Mouse (Mus musculus) heart, embryonic 10.5 days (tissue): ENCODE data around the gene 9030612E09Rik. TPM values are rescaled to one million over a fixed set of nuclear protein-coding genes. Genes with fewer than 3 reads are reported as not detected.

ENCODE experiments used
- DNase-seq: peaks from one replicate; pipeline ENCODE4 v3.0.0-alpha.2; 2017; ENCODE audit warnings: low spot score
- H3K27ac ChIP-seq: fragments of 300-500 bp; sonication (generic); 2 replicates; pipeline ENCODE4 v1.5.1; 2016; ENCODE audit warnings: mild to moderate bottlenecking
- H3K27me3 ChIP-seq: fragments of 300-500 bp; sonication (generic); 2 replicates; pipeline ENCODE4 v1.6.1; 2016; ENCODE audit warnings: mild to moderate bottlenecking; ENCODE audit not compliant: poor library complexity, insufficient read depth, severe bottlenecking
- H3K36me3 ChIP-seq: fragments of 300-500 bp; sonication (generic); 2 replicates; pipeline ENCODE4 v1.6.1; 2016; ENCODE audit warnings: mild to moderate bottlenecking, moderate library complexity
- H3K4me1 ChIP-seq: fragments of 300-500 bp; sonication (generic); 2 replicates; pipeline ENCODE4 v1.6.1; 2016; ENCODE audit warnings: mild to moderate bottlenecking
- H3K4me3 ChIP-seq: fragments of 300-500 bp; sonication (generic); 2 replicates; pipeline ENCODE4 v1.5.1; 2016; ENCODE audit warnings: mild to moderate bottlenecking, moderate library complexity
- H3K9me3 ChIP-seq: fragments of 300-500 bp; sonication (generic); 2 replicates; pipeline ENCODE4 v1.6.1; 2016; ENCODE audit warnings: mild to moderate bottlenecking, moderate library complexity
- WGBS: fragments of 180-500 bp; shearing (Covaris S2); methylation state at CpG from one replicate; pipeline ENCODE4 v1.1.7; 2016; 5-methylcytosine and 5-hydroxymethylcytosine counted together
- polyA plus RNA-seq: library from polyadenylated mRNA; unstranded; fragments of >200 nt; fragmentation: Nextera tagmentation; extraction: Ambion mirVana; gene quantifications from 2 replicates; pipeline ENCODE4 v1.2.1, GENCODE M21; 2016

The 9030612E09Rik gene
- polyA plus RNA-seq, 1 experiment from 2014 or later = 0.38 TPM

DNA sequence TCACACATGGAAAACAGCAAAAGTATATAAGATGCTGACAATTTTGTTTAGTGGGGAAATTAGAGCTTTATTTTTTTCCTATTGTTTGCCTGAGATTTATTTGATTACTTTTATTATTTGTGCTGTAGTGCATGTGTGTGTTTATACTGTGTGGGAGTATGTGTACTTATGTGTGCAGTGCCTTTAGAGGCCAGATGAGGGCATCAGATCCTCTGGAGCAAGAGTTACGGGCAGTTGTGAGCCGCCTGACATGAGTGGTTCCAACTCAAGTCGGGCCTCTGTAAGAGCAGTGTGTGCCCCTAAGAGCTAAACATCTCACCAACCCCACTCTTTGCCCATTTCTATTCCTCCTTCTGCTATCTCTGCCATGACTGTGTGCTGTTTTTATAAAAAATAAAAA lies 7.7 kb upstream of the 9030612E09Rik start:
- 0 out of 2 replicates have a peak, but pooled peaks cover 4% of the 10 kb centered on the region for H3K9me3 ChIP-seq

DNA sequence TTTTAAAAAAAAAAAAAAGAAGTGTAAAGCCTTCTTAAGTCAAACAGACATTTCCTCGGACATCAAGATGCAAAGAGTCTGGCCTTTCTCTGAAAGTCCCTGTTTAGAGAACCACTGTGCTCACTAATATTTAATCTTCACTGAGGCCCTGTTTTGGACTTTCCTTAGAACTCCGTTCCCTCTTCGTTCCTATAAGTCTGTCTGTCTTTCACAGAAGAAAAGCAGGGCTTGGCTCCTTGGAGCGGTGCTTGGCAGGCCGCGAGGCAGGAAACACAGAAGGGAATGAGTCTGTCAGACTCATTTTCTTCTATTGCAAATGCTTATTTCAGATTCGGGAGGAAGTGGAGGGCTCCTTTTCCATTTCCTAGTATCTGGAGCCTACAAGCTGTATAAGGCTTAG lies 5.7 kb upstream of the 9030612E09Rik start:
- Histone ChIP-seq H3K4me3 (no peak overlapping the region), H3K27ac (no peak overlapping the region; the same call in 1 of the 2 replicates), H3K27me3 (peaks cover 14% of the 10 kb centered on the region), H3K4me1 (peaks cover 20% of the 10 kb centered on the region), H3K9me3 (no peaks in the 10 kb centered on the region), H3K36me3 (no peaks in the 10 kb centered on the region)
- WGBS = 75% methylated on average over 7 of the region's 7 CpGs
- DNase-seq = no peak

More for the DNA sequence above, 7.7 kb upstream of the 9030612E09Rik start:
- WGBS = 85% methylated on average over 3 of the region's 3 CpGs
- Histone ChIP-seq H3K27me3 (no peaks in the 10 kb centered on the region), H3K36me3 (peaks cover 2% of the 10 kb centered on the region; the same call in 1 of the 2 replicates), H3K4me1 (peaks cover 10% of the 10 kb centered on the region), H3K4me3 (no peak overlapping the region), H3K27ac (no peak overlapping the region)
- no peak for DNase-seq

- DNase-seq = no peak
- H3K36me3 ChIP-seq = no peaks in the 10 kb centered on the region
- H3K27me3 ChIP-seq = peaks cover 33% of the 10 kb centered on the region
- H3K27ac ChIP-seq = peak overlapping the region; percentile 44; the same call in 1 of the 2 replicates
- peak overlapping the region; percentile 47 for H3K4me3 ChIP-seq
- peaks cover 25% of the 10 kb centered on the region for H3K4me1 ChIP-seq
- WGBS = under 1% methylated on average over 8 of the region's 8 CpGs
- H3K9me3 ChIP-seq = no peaks in the 10 kb centered on the region
Measured at GRCm38 (mm10) chr10:43171106-43171505, 3.4 kb upstream of the 9030612E09Rik start.

DNA sequence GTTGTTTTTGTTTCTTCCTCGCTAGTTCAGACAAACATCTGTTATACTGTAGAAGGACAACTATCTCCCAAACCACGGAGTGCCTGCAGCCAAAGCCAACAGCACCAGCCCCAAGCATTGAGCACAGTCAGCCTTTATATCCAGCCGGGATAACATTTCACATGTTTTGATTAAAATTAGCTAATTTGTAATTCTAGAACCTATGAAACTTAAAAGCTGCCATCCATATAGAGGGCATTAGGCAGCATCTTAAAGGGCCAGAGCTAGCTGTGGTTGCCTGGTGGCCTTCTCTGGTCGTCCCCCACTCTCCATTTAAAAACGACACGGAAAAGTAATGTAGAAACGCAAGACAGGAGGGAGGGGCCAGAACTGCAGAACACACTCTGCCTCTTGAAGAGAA lies 2.4 kb upstream of the 9030612E09Rik start:
- WGBS = 7% methylated on average over 7 of the region's 7 CpGs
- Histone ChIP-seq H3K4me3 (peak overlapping the region; percentile 89), H3K4me1 (peaks cover 25% of the 10 kb centered on the region), H3K27ac (no peak overlapping the region), H3K27me3 (peaks cover 40% of the 10 kb centered on the region), H3K9me3 (no peaks in the 10 kb centered on the region), H3K36me3 (no peaks in the 10 kb centered on the region)
- DNase-seq = no peak

DNA sequence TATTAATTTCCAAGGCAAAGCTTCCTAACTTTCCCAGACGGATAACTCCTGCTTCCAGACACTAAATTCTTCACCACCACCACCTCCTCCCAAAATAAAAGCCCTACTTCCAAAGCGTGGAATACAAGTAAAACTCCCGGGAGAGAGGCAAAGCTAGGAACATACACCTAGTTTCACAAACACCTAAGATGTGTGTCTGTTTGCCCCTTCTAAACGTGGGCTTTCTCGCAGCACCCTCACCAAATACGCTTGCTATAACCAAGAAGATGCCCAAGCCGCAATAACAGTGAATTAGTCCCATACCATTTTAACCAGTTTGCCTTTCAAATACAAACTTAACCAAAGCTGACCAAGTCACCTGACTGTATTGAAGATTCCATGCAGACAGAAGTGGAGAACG lies 1.9 kb upstream of the 9030612E09Rik start:
- WGBS = 8% methylated on average over 8 of the region's 8 CpGs
- H3K9me3 ChIP-seq = no peaks in the 10 kb centered on the region
- peaks cover 44% of the 10 kb centered on the region for H3K27me3 ChIP-seq
- H3K36me3 ChIP-seq = no peaks in the 10 kb centered on the region
- peak overlapping the region; percentile 89 for H3K4me3 ChIP-seq
- peaks cover 25% of the 10 kb centered on the region for H3K4me1 ChIP-seq
- no peak for DNase-seq
- H3K27ac ChIP-seq = no peak overlapping the region

- Histone ChIP-seq H3K27me3 (peaks cover 51% of the 10 kb centered on the region), H3K27ac (peak overlapping the region; percentile 88), H3K36me3 (no peaks in the 10 kb centered on the region), H3K9me3 (no peaks in the 10 kb centered on the region), H3K4me1 (peaks cover 25% of the 10 kb centered on the region), H3K4me3 (peak overlapping the region; percentile 89)
- DNase-seq = peak; percentile 80
- under 1% methylated on average over 53 of the region's 53 CpGs for WGBS
Measured at GRCm38 (mm10) chr10:43173141-43173827, 1.2 kb upstream of the 9030612E09Rik start.

GRCm38 (mm10) chr10:43173828-43174325 lies 627 bp upstream of the 9030612E09Rik start:
- H3K4me1 ChIP-seq = peaks cover 25% of the 10 kb centered on the region

DNA sequence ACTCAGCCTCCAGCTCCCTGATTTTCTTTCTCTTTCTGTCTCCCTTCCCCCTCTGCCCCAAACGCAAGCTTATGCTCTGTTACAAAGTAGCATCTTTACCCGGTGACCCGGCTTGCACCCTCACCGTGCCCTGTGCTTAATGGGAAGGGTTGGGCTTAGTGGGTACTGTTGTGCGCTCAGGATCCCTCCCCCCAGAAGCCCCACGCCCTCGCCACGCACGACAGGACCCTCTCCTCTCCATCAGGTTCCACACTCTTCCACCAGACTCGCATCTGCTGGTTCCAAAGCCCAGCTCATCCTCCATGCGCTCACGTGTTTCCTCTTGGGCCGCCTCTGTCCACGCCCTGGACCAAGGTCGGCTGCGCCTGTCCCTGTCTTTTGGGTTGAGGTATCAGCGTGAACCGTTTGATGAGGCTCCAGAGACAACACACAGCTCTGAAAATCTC lies 675 bp downstream of the 9030612E09Rik start:
- under 1% methylated on average over 18 of the region's 18 CpGs for WGBS
- peaks cover 25% of the 10 kb centered on the region for H3K4me1 ChIP-seq
- peak overlapping the region; percentile 89 for H3K4me3 ChIP-seq
- H3K36me3 ChIP-seq = no peaks in the 10 kb centered on the region
- H3K9me3 ChIP-seq = no peaks in the 10 kb centered on the region
- peak overlapping the region; percentile 88 for H3K27ac ChIP-seq
- H3K27me3 ChIP-seq = peaks cover 53% of the 10 kb centered on the region
- DNase-seq = no peak

More at GRCm38 (mm10) chr10:43173828-43174325, 627 bp upstream of the 9030612E09Rik start:
- peak overlapping the region; percentile 89 for H3K4me3 ChIP-seq
- H3K36me3 ChIP-seq = no peaks in the 10 kb centered on the region
- 0% methylated on average over 33 of the region's 38 CpGs for WGBS
- H3K9me3 ChIP-seq = no peaks in the 10 kb centered on the region
- H3K27me3 ChIP-seq = peaks cover 53% of the 10 kb centered on the region
- DNase-seq = no peak
- H3K27ac ChIP-seq = peak overlapping the region; percentile 88

GRCm38 (mm10) chr10:43180313-43180912 lies 5.9 kb downstream of the 9030612E09Rik start:
- Histone ChIP-seq H3K36me3 (no peaks in the 10 kb centered on the region), H3K4me3 (no peak overlapping the region), H3K27ac (no peak overlapping the region), H3K4me1 (0 out of 2 replicates have a peak, but pooled peaks cover under 1% of the 10 kb centered on the region), H3K27me3 (peaks cover 27% of the 10 kb centered on the region), H3K9me3 (no peaks in the 10 kb centered on the region)
- no peak for DNase-seq
- 58% methylated on average over 5 of the region's 5 CpGs for WGBS

- 81% methylated on average over 2 of the region's 2 CpGs for WGBS
- no peaks in the 10 kb centered on the region for H3K4me1 ChIP-seq
- no peak overlapping the region for H3K4me3 ChIP-seq
Measured at GRCm38 (mm10) chr10:43200206-43200605, 25.7 kb downstream of the 9030612E09Rik start.

GRCm38 (mm10) chr10:43203865-43204264 lies 29.4 kb downstream of the 9030612E09Rik start:
- Histone ChIP-seq H3K27ac (no peak overlapping the region), H3K4me1 (no peaks in the 10 kb centered on the region), H3K36me3 (no peaks in the 10 kb centered on the region), H3K27me3 (no peaks in the 10 kb centered on the region), H3K9me3 (no peaks in the 10 kb centered on the region), H3K4me3 (no peak overlapping the region)
- no peak for DNase-seq
- 78% methylated on average over 3 of the region's 3 CpGs for WGBS

More at GRCm38 (mm10) chr10:43200206-43200605, 25.7 kb downstream of the 9030612E09Rik start:
- Histone ChIP-seq H3K36me3 (no peaks in the 10 kb centered on the region), H3K9me3 (no peaks in the 10 kb centered on the region), H3K27me3 (no peaks in the 10 kb centered on the region), H3K27ac (no peak overlapping the region)
- no peak for DNase-seq

GRCm38 (mm10) chr10:43211866-43212265 lies 37.4 kb downstream of the 9030612E09Rik start:
- WGBS = 33% methylated on average over 6 of the region's 6 CpGs
- Histone ChIP-seq H3K27me3 (no peaks in the 10 kb centered on the region), H3K36me3 (no peaks in the 10 kb centered on the region), H3K9me3 (no peaks in the 10 kb centered on the region), H3K4me1 (no peaks in the 10 kb centered on the region), H3K4me3 (no peak overlapping the region), H3K27ac (no peak overlapping the region)
- no peak for DNase-seq

DNA sequence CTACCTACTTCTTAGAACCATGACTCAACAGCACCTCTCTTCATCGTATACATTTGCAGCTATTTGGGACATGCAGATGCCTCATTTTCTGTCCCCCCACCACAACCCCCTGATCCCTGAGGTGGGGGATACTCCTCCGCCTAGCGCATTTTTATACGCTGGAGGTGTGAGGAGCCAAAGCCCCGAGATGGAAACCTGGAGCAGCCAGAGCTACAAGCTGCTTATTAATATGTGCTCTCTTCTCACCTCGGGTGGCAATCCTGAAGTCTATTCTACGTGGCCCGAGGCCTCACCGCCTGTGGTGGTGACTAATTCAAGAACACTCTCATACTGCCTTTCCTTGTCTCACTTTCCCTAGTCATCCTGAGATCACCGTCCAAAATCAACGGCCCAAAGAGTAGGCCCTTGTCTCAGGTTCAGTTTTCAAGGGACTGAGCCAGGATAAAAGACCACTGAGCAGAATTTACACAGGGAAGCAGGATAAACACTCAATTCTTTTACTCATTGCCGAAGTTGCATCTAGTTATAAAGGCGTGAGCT lies 42.9 kb downstream of the 9030612E09Rik start:
- Histone ChIP-seq H3K4me1 (peaks cover 3% of the 10 kb centered on the region; the same call in 1 of the 2 replicates), H3K27me3 (no peaks in the 10 kb centered on the region), H3K36me3 (no peaks in the 10 kb centered on the region), H3K27ac (no peak overlapping the region), H3K4me3 (no peak overlapping the region), H3K9me3 (no peaks in the 10 kb centered on the region)
- WGBS = 88% methylated on average over 13 of the region's 13 CpGs
- no peak for DNase-seq
